Mouse (Mus musculus): ENCODE measurements around the gene Dzip1.

- TF ChIP-seq POLR2A (IDR thresholded peaks at IDR 0.05; ENCODE audit: insufficient read depth, low read length) (no peak), CTCF (IDR thresholded peaks at IDR 0.05; ENCODE audit: low read depth, low read length) (no peak)
These were observed 4.6 kb downstream of the Dzip1 start for GRCm38 (mm10) chr14:118920654-118921053.

Data from ES-Bruce4 (cell line).